Mouse (Mus musculus) heart, postnatal 4 days (tissue): ENCODE measurements around the gene Zbtb48. TPM values are rescaled to one million over a fixed set of nuclear protein-coding genes. Genes with fewer than 3 reads are reported as not detected.

Experiments
- DNase-seq: peaks from one replicate; pipeline ENCODE4 v3.0.0; 2021
- total RNA-seq, 2 experiments: library from RNA; stranded (reverse); gene quantifications; 2 replicates each; pipeline ENCODE4 v1.2.3; 2021

Zbtb48 gene
- total RNA-seq, 2 experiments from 2014 or later, result 10.5 to 11.1 TPM

DNA sequence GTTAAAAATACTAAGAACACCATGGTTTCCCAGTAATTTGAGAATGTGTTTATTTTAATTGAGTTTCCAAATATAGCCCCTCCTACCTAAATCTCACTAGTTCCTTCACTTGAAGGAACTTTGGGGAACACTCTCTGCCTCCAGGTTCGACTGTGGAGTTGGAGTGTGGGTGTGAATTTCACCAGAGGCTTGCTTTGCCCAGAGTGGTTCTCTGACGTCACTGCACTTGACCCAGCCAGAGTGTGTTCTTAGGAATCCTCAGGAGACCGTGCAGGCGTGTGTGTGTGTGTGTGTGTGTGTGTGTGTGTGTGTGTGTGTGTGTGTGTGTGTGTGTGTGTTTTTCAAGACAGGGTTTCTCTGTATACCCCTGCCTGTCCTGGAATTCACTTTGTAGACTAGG, 26.6 kb downstream of the Zbtb48 start:
- DNase-seq, result no peak

DNA sequence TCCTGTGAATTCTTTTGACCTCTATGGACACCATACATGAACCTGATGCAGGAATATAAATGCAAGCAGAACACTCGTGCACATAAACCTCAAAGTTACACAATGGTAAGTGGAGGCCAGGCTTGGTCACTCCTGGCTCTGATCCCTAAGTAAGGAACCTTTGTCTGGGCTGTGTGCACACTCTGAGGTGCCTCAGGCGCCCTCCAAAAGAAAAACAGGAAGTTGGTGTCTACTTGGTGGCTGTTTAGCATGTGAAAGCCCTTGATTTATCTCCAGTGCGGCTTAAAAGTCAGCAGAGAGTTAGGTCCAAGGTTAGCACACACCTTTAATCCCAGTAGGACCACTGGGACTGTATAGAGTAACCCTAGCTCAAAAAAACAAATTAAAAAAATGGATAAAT, 28.0 kb downstream of the Zbtb48 start:
- no peak for DNase-seq

- no peak for DNase-seq
These were observed 29.8 kb downstream of the Zbtb48 start for GRCm38 (mm10) chr4:151997701-151998100.

GRCm38 (mm10) chr4:151996951-151997222, 30.6 kb downstream of the Zbtb48 start:
- DNase-seq, result no peak

- peak; percentile 99 for DNase-seq
These were observed 31.1 kb downstream of the Zbtb48 start, which contains the start of gene Phf13 for GRCm38 (mm10) chr4:151996173-151996950. Gene Phf13 (minus strand): TSS chr4:151996258.

DNA sequence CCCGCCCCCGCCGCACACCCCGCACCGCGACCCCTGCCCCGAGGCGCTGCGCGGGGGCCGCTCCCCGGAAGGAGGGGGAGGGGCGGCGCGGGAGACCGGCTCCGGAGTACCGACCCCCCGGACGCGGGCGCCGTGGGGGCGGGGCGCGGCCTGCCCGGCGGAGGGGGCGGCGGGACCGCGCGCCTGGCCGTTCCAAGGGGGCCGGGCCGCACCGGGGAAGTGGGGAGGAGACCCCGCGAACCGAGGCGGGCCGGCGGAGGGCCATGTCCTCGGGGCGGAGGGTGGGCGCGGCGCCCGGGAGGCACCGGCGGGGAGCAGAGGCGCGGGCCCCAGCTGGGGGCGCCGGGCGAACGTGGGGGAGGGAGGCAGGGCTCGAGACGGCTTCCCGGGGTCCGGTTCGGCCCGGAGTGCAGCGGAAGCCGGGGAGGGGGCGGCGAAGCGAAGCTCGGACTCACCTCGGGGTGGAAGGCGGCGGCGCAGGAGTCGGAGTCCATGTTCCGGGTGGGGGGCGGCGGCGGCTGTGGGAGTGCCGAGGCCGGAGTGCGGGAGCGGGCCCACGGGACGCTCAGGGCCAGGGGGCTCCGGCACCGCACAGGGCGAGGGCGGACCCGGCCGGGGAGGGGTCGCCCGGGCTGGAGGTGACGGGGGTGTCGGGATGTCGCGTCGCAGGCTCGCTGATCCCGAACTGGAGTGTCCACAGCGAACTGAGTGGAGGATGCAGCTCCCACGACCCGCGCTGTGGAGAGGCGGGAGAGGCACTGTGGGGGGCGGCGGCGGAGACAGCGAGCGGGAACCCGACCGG, 31.9 kb downstream of the Zbtb48 start:
- peak; percentile 52 for DNase-seq

- DNase-seq, result peak; percentile 50
These were observed 33.0 kb downstream of the Zbtb48 start for GRCm38 (mm10) chr4:151994228-151995171.

- no peak for DNase-seq
These were observed 34.4 kb downstream of the Zbtb48 start for GRCm38 (mm10) chr4:151993035-151993434.

DNA sequence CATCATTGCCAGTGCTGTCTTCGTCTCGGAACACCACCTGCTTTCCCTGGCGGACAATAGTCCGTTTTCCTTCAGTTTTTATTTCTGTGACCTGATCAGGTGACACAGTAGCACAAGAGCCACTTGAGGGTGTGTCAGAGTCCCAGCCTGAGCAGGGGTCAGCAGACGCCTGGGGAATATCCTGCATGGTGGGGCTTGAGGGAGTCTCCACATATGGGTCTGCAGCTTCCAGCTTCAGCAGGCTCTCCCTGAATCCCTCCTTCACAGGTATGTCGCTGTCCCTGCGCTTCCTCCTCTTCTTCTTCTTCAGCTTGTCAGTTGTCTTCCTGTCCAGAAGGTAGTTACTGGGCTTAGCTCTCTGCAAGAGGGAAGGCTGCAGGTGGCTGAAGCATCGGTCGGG, 35.4 kb downstream of the Zbtb48 start:
- DNase-seq, result no peak

DNA sequence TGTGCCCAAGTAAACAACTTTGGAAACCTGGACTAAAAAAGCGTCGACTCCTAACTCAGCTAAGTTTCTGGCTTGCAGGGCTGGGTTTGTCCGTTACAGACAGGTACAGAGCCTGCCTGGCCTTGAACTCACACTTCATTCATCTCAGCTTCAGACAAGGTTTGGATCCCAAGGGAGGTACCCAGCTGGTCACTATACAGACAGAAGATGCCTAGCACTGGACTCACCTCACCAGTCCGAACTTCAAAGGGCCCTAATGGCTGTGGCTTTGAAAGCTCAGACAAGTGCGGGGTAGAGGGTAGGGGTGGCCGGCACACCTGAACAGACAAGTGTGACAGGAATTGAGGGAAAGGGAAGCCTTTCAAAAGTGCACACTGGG, 38.4 kb downstream of the Zbtb48 start:
- no peak for DNase-seq

DNA sequence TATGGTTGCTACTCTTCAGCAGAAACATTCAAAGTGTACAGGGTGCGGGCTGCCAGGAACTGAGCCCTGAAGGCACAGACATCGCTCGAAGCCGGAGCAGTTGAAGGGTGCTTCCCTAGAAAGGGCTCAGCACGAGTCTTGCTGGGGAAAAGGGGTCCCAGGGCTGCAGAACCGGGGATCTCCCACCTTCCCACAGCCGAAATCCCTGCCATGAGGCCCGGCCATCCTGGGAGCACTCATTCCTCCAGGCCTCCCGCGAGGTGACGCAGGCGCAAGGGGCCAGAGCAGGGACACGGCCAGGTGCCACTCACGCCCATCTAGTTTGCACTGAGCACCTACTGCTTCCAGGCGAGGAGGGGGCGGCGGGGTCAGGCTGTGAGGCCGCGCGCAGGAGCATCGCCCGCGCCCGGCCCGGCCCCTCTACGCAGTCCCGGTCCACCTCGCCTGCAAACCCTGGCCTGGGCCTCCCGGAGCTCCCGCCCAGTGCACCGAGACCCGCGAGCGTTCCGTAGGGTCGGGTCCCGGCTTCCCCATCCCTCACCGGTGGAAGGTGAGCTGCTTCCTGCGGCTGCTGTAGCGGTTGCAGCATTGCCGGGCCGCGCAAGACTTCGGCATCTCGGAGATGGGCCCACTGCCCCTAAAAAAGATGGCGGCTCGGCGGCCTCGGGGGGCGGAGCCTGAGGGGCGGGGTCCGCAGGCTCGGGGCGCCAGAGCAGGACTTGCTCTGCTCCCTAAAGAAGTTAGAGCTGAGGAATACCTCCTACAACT, 38.9 kb downstream of the Zbtb48 start, which contains the start of gene Thap3:
Thap3 (minus strand) TSS at position 656 of the 768 bp plus-strand sequence.
- DNase-seq, result peak; percentile 85

- no peak for DNase-seq
These were observed 39.5 kb downstream of the Zbtb48 start for GRCm38 (mm10) chr4:151988014-151988341.

- no peak for DNase-seq
These were observed 40.8 kb downstream of the Zbtb48 start for GRCm38 (mm10) chr4:151986650-151987049.

DNA sequence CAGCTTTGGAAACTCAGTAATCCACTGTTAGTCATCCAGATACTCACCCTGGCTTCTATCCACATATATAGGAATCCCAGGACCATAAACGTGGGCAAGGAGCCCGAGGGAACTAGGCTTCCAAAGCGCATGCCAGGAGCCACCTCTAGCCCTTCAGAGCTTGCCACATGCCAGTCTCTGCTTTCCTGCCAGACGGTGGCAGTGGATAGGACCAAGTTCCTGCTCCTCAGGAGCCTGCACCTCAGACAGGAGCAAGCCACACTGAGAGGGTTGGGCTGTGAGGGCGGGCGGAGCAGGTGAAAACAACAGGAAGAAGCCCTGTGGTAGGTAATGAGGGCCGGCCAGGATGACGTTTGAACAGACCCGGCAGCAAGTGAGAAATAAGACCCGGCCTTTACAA, 41.6 kb downstream of the Zbtb48 start:
- DNase-seq, result no peak

GRCm38 (mm10) chr4:151983560-151983959, 43.9 kb downstream of the Zbtb48 start:
- DNase-seq, result no peak

GRCm38 (mm10) chr4:151983043-151983442, 44.4 kb downstream of the Zbtb48 start:
- no peak for DNase-seq

GRCm38 (mm10) chr4:151981363-151981762, 46.1 kb downstream of the Zbtb48 start:
- DNase-seq, result peak; percentile 90

- no peak for DNase-seq
These were observed 46.8 kb downstream of the Zbtb48 start for GRCm38 (mm10) chr4:151980699-151981098.

DNA sequence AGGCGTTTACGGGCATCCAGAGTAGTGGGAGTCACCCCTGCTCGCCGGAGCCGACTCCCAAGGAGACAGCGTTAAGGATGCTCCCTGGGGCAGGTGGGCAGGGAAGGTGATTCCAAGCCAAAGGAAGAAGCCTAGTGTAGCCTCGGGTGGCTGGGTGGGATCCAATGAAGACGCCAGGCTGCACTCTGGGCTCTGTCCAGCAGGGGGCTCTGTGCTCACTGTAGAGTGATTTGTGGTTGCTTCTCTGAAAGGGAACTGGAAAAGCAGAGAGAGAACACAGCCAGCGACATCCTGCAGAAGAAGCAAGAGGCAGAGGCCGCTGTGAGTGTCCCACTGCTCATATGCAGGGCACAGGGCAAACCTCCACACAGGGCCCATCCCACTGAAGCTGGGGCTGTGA, 49.7 kb downstream of the Zbtb48 start:
- peak; percentile 93 for DNase-seq

DNA sequence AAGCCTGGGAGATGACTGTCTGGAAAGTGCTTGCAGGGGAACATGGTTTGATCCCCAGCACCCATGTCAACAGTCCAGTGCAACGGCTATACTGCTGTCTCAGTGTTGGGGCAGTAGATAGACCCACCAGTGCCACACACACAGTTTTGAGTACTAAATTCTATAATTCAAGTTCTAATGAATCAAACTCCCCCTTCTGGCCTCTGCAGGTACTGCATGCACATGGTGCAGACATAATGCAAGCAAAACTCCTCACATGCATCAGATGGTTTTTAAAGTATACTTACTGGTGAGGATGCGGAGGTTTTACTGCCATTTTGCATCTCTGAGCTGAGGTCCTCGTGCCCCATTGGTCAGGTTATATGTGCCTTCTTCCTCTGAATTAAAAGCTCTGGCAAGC, 52.0 kb downstream of the Zbtb48 start:
- DNase-seq, result peak; percentile 64

GRCm38 (mm10) chr4:151972221-151972967, 55.1 kb downstream of the Zbtb48 start:
- peak; percentile 60 for DNase-seq
